Mouse (Mus musculus) MEL (cell line): ENCODE results near the gene Tmem200c.

Source experiments
- MAFK ChIP-seq: IDR thresholded peaks from 2 replicates; pipeline ENCODE4 v1.6.1; 2011; ENCODE audit warnings: low read depth, mild to moderate bottlenecking, low read length, improper control_type of control experiment, borderline replicate concordance
- POLR2A ChIP-seq, 2 experiments: IDR thresholded peaks; 2 replicates each; pipeline ENCODE4 v1.6.1; 2011 to 2012; ENCODE audit warnings: low read length in 2 of 2, mild to moderate bottlenecking in 2 of 2, control low read depth in 1 of 2, improper control_type of control experiment in 1 of 2, low read depth in 1 of 2, moderate library complexity in 1 of 2; ENCODE audit not compliant: control insufficient read depth in 1 of 2, insufficient read depth in 1 of 2, poor library complexity in 1 of 2
- TAL1 ChIP-seq: IDR thresholded peaks from 2 replicates; pipeline ENCODE4 v1.6.1; 2012; ENCODE audit warnings: mild to moderate bottlenecking, inconsistent platforms, low read length, moderate library complexity, mixed read lengths

DNA sequence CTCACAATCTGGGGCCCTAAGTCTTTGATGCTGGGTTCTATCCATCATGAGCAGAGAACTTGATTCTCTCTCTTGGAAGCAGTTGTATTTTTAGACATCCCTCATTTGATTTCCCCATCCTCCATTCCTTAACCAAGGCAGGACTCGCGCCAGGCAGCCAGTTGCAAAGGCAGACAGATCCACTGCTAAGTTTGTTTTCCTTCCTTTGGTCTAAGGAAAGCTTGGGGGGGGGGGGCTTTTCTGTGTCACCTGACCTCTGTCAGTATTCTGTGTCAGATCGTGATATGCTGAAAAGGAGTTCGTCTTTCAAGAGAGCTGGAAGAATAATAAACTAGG, 11.4 kb downstream of the Tmem200c start:
- TF ChIP-seq TAL1 (no peak), MAFK (no peak), POLR2A (IDR thresholded peaks at IDR 0.05; ENCODE audit: control insufficient read depth in 1 of 2, insufficient read depth in 1 of 2, low read depth in 1 of 2, low read length in 2 of 2, poor library complexity in 1 of 2) (no peak)
